Mouse (Mus musculus) embryonic fibroblast, embryonic 13.5 days (primary cell): ENCODE results near the gene Tmem117. TPM values are rescaled to one million over a fixed set of nuclear protein-coding genes. Genes with fewer than 3 reads are reported as not detected.

Source experiments
- H3K27ac ChIP-seq: 2 replicates; pipeline ENCODE4 v1.5.1; 2012; ENCODE audit warnings: low read length, control low read depth, inconsistent platforms; ENCODE audit not compliant: insufficient read depth
- H3K4me1 ChIP-seq: 2 replicates; pipeline ENCODE4 v1.6.1; 2011; ENCODE audit warnings: low read length; ENCODE audit not compliant: control insufficient read depth, insufficient read depth
- H3K4me3 ChIP-seq: 2 replicates; pipeline ENCODE4 v1.5.1; 2011; ENCODE audit warnings: mild to moderate bottlenecking, control low read depth, low read length; ENCODE audit not compliant: insufficient read depth
- CTCF ChIP-seq: IDR thresholded peaks from 2 replicates; pipeline ENCODE4 v1.5.1; 2011; ENCODE audit warnings: mild to moderate bottlenecking, control low read depth, low read length, moderate library complexity, borderline replicate concordance; ENCODE audit not compliant: insufficient read depth
- POLR2A ChIP-seq: IDR thresholded peaks from 2 replicates; pipeline ENCODE4 v1.6.1; 2011; ENCODE audit warnings: low read depth, mild to moderate bottlenecking, control low read depth, low read length, moderate library complexity
- polyA plus RNA-seq: library from polyadenylated mRNA; stranded (reverse); fragments of >200 nt; gene quantifications from 2 replicates; pipeline ENCODE4 v1.2.4, GENCODE M21; 2011; ENCODE audit warnings: low read depth; ENCODE audit not compliant: missing spikeins, insufficient read length

The Tmem117 gene
- polyA plus RNA-seq, 1 experiment, result 2.7 TPM

GRCm38 (mm10) chr15:94639126-94639525 lies 10.1 kb downstream of the Tmem117 start:
- no peaks in the 10 kb centered on the region for H3K4me1 ChIP-seq
- TF ChIP-seq POLR2A, result no peak
- TF ChIP-seq CTCF, result no peak
- H3K4me3 ChIP-seq, result no peak overlapping the region
- no peak overlapping the region for H3K27ac ChIP-seq

GRCm38 (mm10) chr15:94646012-94646411 lies 17.0 kb downstream of the Tmem117 start:
- no peak overlapping the region for H3K4me3 ChIP-seq
- no peak for TF ChIP-seq POLR2A
- no peak for TF ChIP-seq CTCF
- no peaks in the 10 kb centered on the region for H3K4me1 ChIP-seq
- no peak overlapping the region for H3K27ac ChIP-seq

GRCm38 (mm10) chr15:94648430-94648829 lies 19.4 kb downstream of the Tmem117 start:
- TF ChIP-seq CTCF, result no peak
- TF ChIP-seq POLR2A, result no peak
- H3K4me3 ChIP-seq, result no peak overlapping the region
- no peaks in the 10 kb centered on the region for H3K4me1 ChIP-seq
- H3K27ac ChIP-seq, result no peak overlapping the region

- TF ChIP-seq CTCF, result no peak
- no peak overlapping the region for H3K4me3 ChIP-seq
- H3K27ac ChIP-seq, result no peak overlapping the region
- H3K4me1 ChIP-seq, result no peaks in the 10 kb centered on the region
Observed at GRCm38 (mm10) chr15:94649071-94649765, 20.2 kb downstream of the Tmem117 start.

- Histone ChIP-seq H3K4me3 (no peak overlapping the region), H3K27ac (no peak overlapping the region), H3K4me1 (no peaks in the 10 kb centered on the region)
- TF ChIP-seq POLR2A (no peak), CTCF (no peak)
Observed at GRCm38 (mm10) chr15:94649766-94650120, 20.7 kb downstream of the Tmem117 start.

GRCm38 (mm10) chr15:94651350-94651749 lies 22.3 kb downstream of the Tmem117 start:
- no peak overlapping the region for H3K4me3 ChIP-seq
- TF ChIP-seq CTCF (no peak), POLR2A (no peak)
- H3K27ac ChIP-seq, result no peak overlapping the region
- H3K4me1 ChIP-seq, result no peaks in the 10 kb centered on the region

- Histone ChIP-seq H3K27ac (no peak overlapping the region), H3K4me3 (no peak overlapping the region), H3K4me1 (no peaks in the 10 kb centered on the region)
- TF ChIP-seq POLR2A, result no peak
- no peak for TF ChIP-seq CTCF
Observed at GRCm38 (mm10) chr15:94651969-94652842, 23.2 kb downstream of the Tmem117 start.

GRCm38 (mm10) chr15:94652843-94653206 lies 23.8 kb downstream of the Tmem117 start:
- Histone ChIP-seq H3K4me1 (no peaks in the 10 kb centered on the region), H3K27ac (no peak overlapping the region), H3K4me3 (no peak overlapping the region)
- TF ChIP-seq POLR2A (no peak), CTCF (no peak)

GRCm38 (mm10) chr15:94655811-94656323 lies 26.8 kb downstream of the Tmem117 start:
- TF ChIP-seq CTCF, result no peak
- TF ChIP-seq POLR2A, result no peak
- Histone ChIP-seq H3K27ac (no peak overlapping the region), H3K4me1 (no peaks in the 10 kb centered on the region), H3K4me3 (no peak overlapping the region)

- Histone ChIP-seq H3K4me1 (no peaks in the 10 kb centered on the region), H3K4me3 (no peak overlapping the region), H3K27ac (no peak overlapping the region)
- TF ChIP-seq CTCF, result no peak
- TF ChIP-seq POLR2A, result no peak
Observed at GRCm38 (mm10) chr15:94657882-94658281, 28.9 kb downstream of the Tmem117 start.
